In the genomic region with DNA sequence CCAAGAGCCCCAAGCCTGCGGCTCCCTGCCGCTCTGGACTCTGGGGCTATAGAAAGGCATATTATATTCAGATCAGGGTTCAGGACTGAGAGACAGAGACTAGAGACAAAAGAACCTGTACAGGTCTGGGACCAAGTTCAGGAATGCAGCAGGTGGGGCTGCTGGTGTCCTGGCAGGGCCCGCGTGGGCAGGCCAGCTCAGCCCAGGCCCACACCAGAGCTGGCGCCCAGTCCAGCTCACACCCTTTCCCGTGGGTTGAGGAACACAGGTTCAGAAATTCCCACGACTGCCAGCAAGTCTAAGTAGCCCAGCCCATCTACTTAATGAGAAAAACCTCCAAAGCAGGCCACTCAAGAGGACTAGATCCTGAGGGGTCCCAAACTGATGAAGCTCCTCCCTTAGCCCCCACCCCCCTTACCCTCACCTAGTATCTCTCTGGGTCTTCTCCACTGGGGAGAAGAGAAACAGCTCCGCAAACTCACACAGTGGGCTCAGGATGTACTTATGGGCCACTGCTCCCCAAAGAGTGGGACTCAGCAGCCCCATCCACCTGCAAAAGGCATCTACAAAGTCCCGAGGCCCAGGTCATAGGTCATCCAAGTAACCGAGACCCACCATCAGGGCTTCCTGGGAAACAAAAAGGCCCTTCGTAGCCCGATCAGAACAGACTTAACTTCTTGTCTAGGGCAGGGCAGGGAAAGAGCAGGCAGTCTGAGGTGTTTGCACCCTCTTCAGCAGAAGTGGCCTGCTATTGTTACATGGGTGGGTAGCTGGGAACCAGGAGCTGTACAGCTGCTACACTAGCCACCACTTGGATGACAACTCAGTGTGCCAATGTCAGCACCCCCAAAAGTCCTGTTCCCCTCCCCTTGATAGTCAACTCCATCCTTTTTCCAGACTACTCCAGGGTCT, we compare ENCODE assay signal across 9 mouse cellular contexts. TPM values are rescaled to one million over a fixed set of nuclear protein-coding genes. Genes with fewer than 3 reads are reported as not detected.
DNase-seq lines count a peak whose midpoint lies in the region; ATAC-seq and TF ChIP-seq lines count a peak whose summit lies in the region.
"Had no signal": no experiment of that assay in that cellular context is flagged by ENCODE, and none has a peak within 500 bp of the region (broad histone marks: within the 10 kb centered on the region; RNA-seq: fewer than 3 reads in every experiment).

No protein-coding gene starts in this region.

- no peak overlapping the region; the same call in 1 of the 2 replicates for H3K4me3 ChIP-seq in lung, embryonic 16.5 days (ENCODE audit: low read length)
- H3K4me3 ChIP-seq in lung, adult 2 months (replicated peaks; ENCODE audit: extremely low read depth, low read depth, low read length) = no peak overlapping the region
- peak overlapping the region; percentile 92; the same call in 1 of the 2 replicates for H3K4me3 ChIP-seq in hindbrain, embryonic 10.5 days
- H3K4me3 ChIP-seq in neural tube, embryonic 14.5 days (ENCODE audit: low read depth, low read length) = no peak overlapping the region

- H3K4me1 ChIP-seq in lung, embryonic 16.5 days (replicated peaks; ENCODE audit: control insufficient read depth, insufficient read depth, low read length) = peaks cover 62% of the 10 kb centered on the region
- peaks cover 44% of the 10 kb centered on the region for H3K4me1 ChIP-seq in lung, adult 2 months (ENCODE audit: control insufficient read depth, insufficient read depth, low read length)
- peaks cover 83% of the 10 kb centered on the region for H3K4me1 ChIP-seq in hindbrain, embryonic 10.5 days (replicated peaks)
- H3K4me1 ChIP-seq in neural tube, embryonic 14.5 days (ENCODE audit: control insufficient read depth, insufficient read depth, low read length) = peaks cover 47% of the 10 kb centered on the region

- DNase-seq in cerebellum, adult 11 months = peak; percentile 29
- no peak for DNase-seq in cerebellum, postnatal 4 days (ENCODE audit: low spot score in 2 of 2)
- no peak for DNase-seq in lung, adult 2 months
- DNase-seq in hindbrain, embryonic 10.5 days (ENCODE audit: low spot score) = no peak
- DNase-seq in left cerebral cortex, adult 8-10 months (ENCODE audit: low spot score in 2 of 2) = no peak

- 0 out of 2 replicates have a peak, but pooled peaks cover 2% of the 10 kb centered on the region for H3K36me3 ChIP-seq in lung, embryonic 16.5 days (ENCODE audit: control insufficient read depth, insufficient read depth, low read length)
- peaks cover 32% of the 10 kb centered on the region for H3K36me3 ChIP-seq in hindbrain, embryonic 10.5 days
- H3K36me3 ChIP-seq in neural tube, embryonic 14.5 days (ENCODE audit: control insufficient read depth, insufficient read depth, low read length) = no peaks in the 10 kb centered on the region

- H3K9ac ChIP-seq in lung, embryonic 16.5 days (ENCODE audit: low read length) = peak overlapping the region; percentile 41
- no peak overlapping the region; the same call in 1 of the 2 replicates for H3K9ac ChIP-seq in neural tube, embryonic 14.5 days (replicated peaks; ENCODE audit: low read depth, low read length)

- 65% methylated on average over 12 of the region's 12 CpGs for WGBS in lung, embryonic 16.5 days
- WGBS in lung, adult 2 months = 57% methylated on average over 12 of the region's 12 CpGs
- 64% methylated on average over 12 of the region's 12 CpGs for WGBS in hindbrain, embryonic 10.5 days
- WGBS in neural tube, embryonic 14.5 days = 78% methylated on average over 12 of the region's 12 CpGs

- ATAC-seq in lung, embryonic 16.5 days (ENCODE audit: low read depth) = no peak
- ATAC-seq in neural tube, embryonic 14.5 days (ENCODE audit: low read depth) = no peak
- no peak for ATAC-seq in erythroid progenitor cell, adult 5-6 weeks (replicated peaks; ENCODE audit: low FRiP score, poor library complexity, severe bottlenecking)

- H3K4me2 ChIP-seq in lung, embryonic 16.5 days (ENCODE audit: low read depth, low read length) = no peak overlapping the region
- H3K4me2 ChIP-seq in neural tube, embryonic 14.5 days (ENCODE audit: low read depth, low read length) = peak overlapping the region; percentile 91

- TF ChIP-seq CTCF in lung, adult 2 months (IDR thresholded peaks at IDR 0.05; ENCODE audit: insufficient read depth, low read length) = no peak

- peak overlapping the region; percentile 25 for H3K27ac ChIP-seq in lung, embryonic 16.5 days (ENCODE audit: low read length)
- H3K27ac ChIP-seq in hindbrain, embryonic 10.5 days = peak overlapping the region; percentile 95
- H3K27ac ChIP-seq in neural tube, embryonic 14.5 days (ENCODE audit: low read depth, low read length) = no peak overlapping the region; the same call in 1 of the 2 replicates

- H3K9me3 ChIP-seq in lung, embryonic 16.5 days (ENCODE audit: control insufficient read depth, low read length) = no peaks in the 10 kb centered on the region
- H3K9me3 ChIP-seq in hindbrain, embryonic 10.5 days = no peaks in the 10 kb centered on the region
- H3K9me3 ChIP-seq in neural tube, embryonic 14.5 days (ENCODE audit: control insufficient read depth, low read length) = no peaks in the 10 kb centered on the region

- H3K27me3 ChIP-seq in lung, embryonic 16.5 days (ENCODE audit: control insufficient read depth, insufficient read depth, low read depth, low read length) = no peaks in the 10 kb centered on the region
- H3K27me3 ChIP-seq in hindbrain, embryonic 10.5 days (ENCODE audit: insufficient read depth, poor library complexity, severe bottlenecking) = peaks cover 34% of the 10 kb centered on the region
- H3K27me3 ChIP-seq in neural tube, embryonic 14.5 days (ENCODE audit: control insufficient read depth, insufficient read depth, low read length) = no peaks in the 10 kb centered on the region

- no peak for TF ChIP-seq POLR2A in lung, adult 2 months (IDR thresholded peaks at IDR 0.05; ENCODE audit: borderline replicate concordance, extremely low read depth, low read depth, low read length)

RNA-seq across cellular contexts. Expression of gene Hdac5, which starts 3.6 kb away (rescaled TPM):
- 70.1 and 80.4 TPM in 2 replicates for polyA plus RNA-seq in lung, embryonic 16.5 days (2015; fragmentation: Nextera tagmentation; extraction: Ambion mirVana)
- polyA plus RNA-seq in lung, adult 2 months (2012; rRNA removed) = 140 and 160 TPM in 2 replicates
- 70.3 and 101 TPM in 2 replicates for polyA plus RNA-seq in hindbrain, embryonic 10.5 days (2016; fragmentation: Nextera tagmentation; extraction: Ambion mirVana)
- 44.2 and 47.3 TPM in 2 replicates for polyA plus RNA-seq in neural tube, embryonic 14.5 days (2014; fragmentation: Nextera tagmentation; extraction: Ambion mirVana)
- 11.9 and 36.9 TPM in 2 replicates for total RNA-seq in erythroid progenitor cell, adult 5-6 weeks (2015; ENCODE audit: low replicate concordance)
- total RNA-seq in erythroid progenitor cell, adult 5-6 weeks (2017; ENCODE audit: low replicate concordance) = 6.4 and 9.9 TPM in 2 replicates
- total RNA-seq in left cerebral cortex, adult 8-10 months (2022) = 100 to 1,000 TPM; 245 to 275 (median 254) TPM

RNA-seq across cellular contexts. Expression of gene BC030867, which starts 22.4 kb away (rescaled TPM):
- polyA plus RNA-seq in lung, embryonic 16.5 days (2015; fragmentation: Nextera tagmentation; extraction: Ambion mirVana) = 18.7 and 19.4 TPM in 2 replicates
- polyA plus RNA-seq in lung, adult 2 months (2012; rRNA removed) = 0.65 and 0.68 TPM in 2 replicates
- 20.9 and 28.3 TPM in 2 replicates for polyA plus RNA-seq in hindbrain, embryonic 10.5 days (2016; fragmentation: Nextera tagmentation; extraction: Ambion mirVana)
- 1.4 and 1.5 TPM in 2 replicates for polyA plus RNA-seq in neural tube, embryonic 14.5 days (2014; fragmentation: Nextera tagmentation; extraction: Ambion mirVana)
- total RNA-seq in erythroid progenitor cell, adult 5-6 weeks (2015; ENCODE audit: low replicate concordance) = 26.7 and 30.2 TPM in 2 replicates
- total RNA-seq in erythroid progenitor cell, adult 5-6 weeks (2017; ENCODE audit: low replicate concordance) = 14.4 and 14.5 TPM in 2 replicates
- total RNA-seq in left cerebral cortex, adult 8-10 months (2022) = 1 to 10 TPM in 3 of 4 experiments, under 1 TPM in 1; 0.76 to 1.6 (median 1.4) TPM

RNA-seq across cellular contexts. Expression of gene G6pc3, which starts 36.9 kb away (rescaled TPM):
- polyA plus RNA-seq in lung, embryonic 16.5 days (2015; fragmentation: Nextera tagmentation; extraction: Ambion mirVana) = 28.3 and 28.6 TPM in 2 replicates
- 74.4 and 82.5 TPM in 2 replicates for polyA plus RNA-seq in lung, adult 2 months (2012; rRNA removed)
- 32.3 and 37.8 TPM in 2 replicates for polyA plus RNA-seq in hindbrain, embryonic 10.5 days (2016; fragmentation: Nextera tagmentation; extraction: Ambion mirVana)
- polyA plus RNA-seq in neural tube, embryonic 14.5 days (2014; fragmentation: Nextera tagmentation; extraction: Ambion mirVana) = 32.5 and 42.5 TPM in 2 replicates
- 4.0 and 14.3 TPM in 2 replicates for total RNA-seq in erythroid progenitor cell, adult 5-6 weeks (2015; ENCODE audit: low replicate concordance)
- 4.4 and 8.6 TPM in 2 replicates for total RNA-seq in erythroid progenitor cell, adult 5-6 weeks (2017; ENCODE audit: low replicate concordance)
- 10 to 100 TPM; 65.4 to 78.4 (median 75.2) TPM for total RNA-seq in left cerebral cortex, adult 8-10 months (2022)

RNA-seq across cellular contexts. Expression of gene Lsm12, which starts 41.2 kb away (rescaled TPM):
- 108 and 130 TPM in 2 replicates for polyA plus RNA-seq in lung, embryonic 16.5 days (2015; fragmentation: Nextera tagmentation; extraction: Ambion mirVana)
- 20.8 and 30.6 TPM in 2 replicates for polyA plus RNA-seq in lung, adult 2 months (2012; rRNA removed)
- 119 and 148 TPM in 2 replicates for polyA plus RNA-seq in hindbrain, embryonic 10.5 days (2016; fragmentation: Nextera tagmentation; extraction: Ambion mirVana)
- polyA plus RNA-seq in neural tube, embryonic 14.5 days (2014; fragmentation: Nextera tagmentation; extraction: Ambion mirVana) = 74.4 and 77.5 TPM in 2 replicates
- 60.8 and 82.5 TPM in 2 replicates for total RNA-seq in erythroid progenitor cell, adult 5-6 weeks (2015; ENCODE audit: low replicate concordance)
- total RNA-seq in erythroid progenitor cell, adult 5-6 weeks (2017; ENCODE audit: low replicate concordance) = 28.0 and 39.7 TPM in 2 replicates
- total RNA-seq in left cerebral cortex, adult 8-10 months (2022) = 10 to 100 TPM; 52.8 to 55.3 (median 53.9) TPM

RNA-seq across cellular contexts. Expression of gene Asb16, which starts 42.2 kb away (rescaled TPM):
- polyA plus RNA-seq in lung, embryonic 16.5 days (2015; fragmentation: Nextera tagmentation; extraction: Ambion mirVana) = 0.05 and 0.08 TPM in 2 replicates
- 0.15 and 1.8 TPM in 2 replicates for polyA plus RNA-seq in lung, adult 2 months (2012; rRNA removed)
- polyA plus RNA-seq in hindbrain, embryonic 10.5 days (2016; fragmentation: Nextera tagmentation; extraction: Ambion mirVana) = 0.08 TPM in 1 of 2 replicates, not detected in the other
- polyA plus RNA-seq in neural tube, embryonic 14.5 days (2014; fragmentation: Nextera tagmentation; extraction: Ambion mirVana) = 0.12 and 0.23 TPM in 2 replicates
- total RNA-seq in erythroid progenitor cell, adult 5-6 weeks (2015; ENCODE audit: low replicate concordance) = not detected in 2 replicates
- not detected in 2 replicates for total RNA-seq in erythroid progenitor cell, adult 5-6 weeks (2017; ENCODE audit: low replicate concordance)
- total RNA-seq in left cerebral cortex, adult 8-10 months (2022) = 1 to 10 TPM; 2.8 to 3.7 (median 3.3) TPM
- polyA plus RNA-seq: stomach, embryonic 14.5 days had no signal
